In genomic region chr4:135870227-135871023, GRCm38 (mm10) we compare ENCODE assay signal across 10 mouse cellular contexts. TPM values are rescaled to one million over a fixed set of nuclear protein-coding genes. Genes with fewer than 3 reads are reported as not detected.
DNase-seq lines count a peak whose midpoint lies in the region; ATAC-seq and TF ChIP-seq lines count a peak whose summit lies in the region.
"Had no signal": no experiment of that assay in that cellular context is flagged by ENCODE, and none has a peak within 500 bp of the region (broad histone marks: within the 10 kb centered on the region; RNA-seq: fewer than 3 reads in every experiment).

No protein-coding gene starts in this region.

- peak overlapping the region; percentile 38 for H3K4me2 ChIP-seq in kidney, embryonic 16.5 days (replicated peaks; ENCODE audit: low read depth, low read length)
- H3K4me2 ChIP-seq in embryonic facial prominence, embryonic 14.5 days (ENCODE audit: low read depth, low read length), result peak overlapping the region; percentile 84; the same call in 1 of the 2 replicates
- peak overlapping the region; percentile 15; the same call in 1 of the 2 replicates for H3K4me2 ChIP-seq in midbrain, postnatal 0 days (ENCODE audit: low read depth, low read length, poor library complexity, severe bottlenecking)

- no peak overlapping the region for H3K27ac ChIP-seq in kidney, embryonic 16.5 days (ENCODE audit: low read length)
- no peak overlapping the region for H3K27ac ChIP-seq in kidney, adult 2 months (ENCODE audit: insufficient read depth, low read depth, low read length)
- H3K27ac ChIP-seq in embryonic facial prominence, embryonic 14.5 days (replicated peaks; ENCODE audit: low read depth, low read length), result peak overlapping the region; percentile 48; the same call in 1 of the 2 replicates
- H3K27ac ChIP-seq in midbrain, postnatal 0 days (ENCODE audit: low read depth, low read length), result no peak overlapping the region
- H3K27ac ChIP-seq: limb, embryonic 15.5 days had no signal

- H3K9ac ChIP-seq in kidney, embryonic 16.5 days (replicated peaks; ENCODE audit: low read length), result peak overlapping the region; percentile 29; the same call in 1 of the 2 replicates
- H3K9ac ChIP-seq in embryonic facial prominence, embryonic 14.5 days (ENCODE audit: low read depth, low read length), result peak overlapping the region; percentile 35
- no peak overlapping the region for H3K9ac ChIP-seq in midbrain, postnatal 0 days (replicated peaks; ENCODE audit: low read length, poor library complexity, severe bottlenecking)
- H3K9ac ChIP-seq: limb, embryonic 15.5 days had no signal

- peak overlapping the region; percentile 16; the same call in 1 of the 2 replicates for H3K4me3 ChIP-seq in kidney, embryonic 16.5 days (ENCODE audit: low read length)
- no peak overlapping the region for H3K4me3 ChIP-seq in kidney, adult 2 months (ENCODE audit: insufficient read depth, low read depth, low read length)
- peak overlapping the region; percentile 14; the same call in 1 of the 2 replicates for H3K4me3 ChIP-seq in embryonic facial prominence, embryonic 14.5 days (ENCODE audit: low read depth, low read length)
- H3K4me3 ChIP-seq in midbrain, postnatal 0 days (ENCODE audit: low read depth, low read length), result 0 out of 2 replicates have a peak overlapping the region, but pooled peaks have one; percentile 5

- DNase-seq in kidney, adult 2 months, result no peak
- DNase-seq in embryonic facial prominence, embryonic 14.5 days (ENCODE audit: low spot score), result no peak
- peak; percentile 47 for DNase-seq in induced T-regulatory cell, adult 2 months (ENCODE audit: low read depth)
- no peak for DNase-seq in midbrain, postnatal 0 days (ENCODE audit: low spot score)
- DNase-seq in cerebellum, postnatal 36 days, result no peak
- no peak for DNase-seq in adipocyte (ENCODE audit: low spot score)
- DNase-seq in embryo, embryonic 11 days, result no peak
- DNase-seq: right cerebral cortex, adult 18-20 months had no signal

- no peak for TF ChIP-seq CTCF in kidney, adult 2 months (conservative IDR thresholded peaks at IDR 0.05; ENCODE audit: insufficient read depth, insufficient read length, low read depth, low read length)
- TF ChIP-seq CTCF in midbrain, postnatal 0 days (IDR thresholded peaks at IDR 0.05), result no peak

- no peaks in the 10 kb centered on the region for H3K9me3 ChIP-seq in kidney, embryonic 16.5 days (ENCODE audit: low read length)
- no peaks in the 10 kb centered on the region for H3K9me3 ChIP-seq in embryonic facial prominence, embryonic 14.5 days (ENCODE audit: control insufficient read depth, low read length)
- no peaks in the 10 kb centered on the region for H3K9me3 ChIP-seq in midbrain, postnatal 0 days (ENCODE audit: low read length)
- H3K9me3 ChIP-seq: limb, embryonic 15.5 days had no signal

- no peaks in the 10 kb centered on the region for H3K27me3 ChIP-seq in kidney, embryonic 16.5 days (ENCODE audit: insufficient read depth, low read length)
- no peaks in the 10 kb centered on the region for H3K27me3 ChIP-seq in kidney, adult 2 months (replicated peaks; ENCODE audit: control insufficient read depth, insufficient read depth, low read length)
- H3K27me3 ChIP-seq in embryonic facial prominence, embryonic 14.5 days (replicated peaks; ENCODE audit: control insufficient read depth, insufficient read depth, low read length), result no peaks in the 10 kb centered on the region
- H3K27me3 ChIP-seq in midbrain, postnatal 0 days (ENCODE audit: insufficient read depth, low read length), result no peaks in the 10 kb centered on the region
- H3K27me3 ChIP-seq: limb, embryonic 15.5 days had no signal

- no peak for TF ChIP-seq POLR2A in kidney, adult 2 months (IDR thresholded peaks at IDR 0.05; ENCODE audit: low read depth, low read length)

- peaks cover 15% of the 10 kb centered on the region for H3K36me3 ChIP-seq in kidney, embryonic 16.5 days (ENCODE audit: insufficient read depth, low read length)
- peaks cover 16% of the 10 kb centered on the region; the same call in 1 of the 2 replicates for H3K36me3 ChIP-seq in kidney, adult 2 months (ENCODE audit: control insufficient read depth, insufficient read depth, low read length)
- H3K36me3 ChIP-seq in embryonic facial prominence, embryonic 14.5 days (ENCODE audit: control insufficient read depth, insufficient read depth, low read length), result peaks cover 44% of the 10 kb centered on the region
- H3K36me3 ChIP-seq in midbrain, postnatal 0 days (ENCODE audit: insufficient read depth, low read length), result 0 out of 2 replicates have a peak, but pooled peaks cover 3% of the 10 kb centered on the region

- peaks cover 42% of the 10 kb centered on the region for H3K4me1 ChIP-seq in kidney, embryonic 16.5 days (ENCODE audit: insufficient read depth, low read length)
- H3K4me1 ChIP-seq in kidney, adult 2 months (ENCODE audit: control insufficient read depth, insufficient read depth, low read length), result peaks cover 23% of the 10 kb centered on the region
- H3K4me1 ChIP-seq in embryonic facial prominence, embryonic 14.5 days (ENCODE audit: control insufficient read depth, insufficient read depth, low read length), result peaks cover 28% of the 10 kb centered on the region
- H3K4me1 ChIP-seq in midbrain, postnatal 0 days (ENCODE audit: insufficient read depth, low read length), result peaks cover 7% of the 10 kb centered on the region; the same call in 1 of the 2 replicates

- 22% methylated on average over 2 of the region's 2 CpGs for WGBS in kidney, embryonic 16.5 days
- WGBS in kidney, adult 2 months, result 12% methylated on average over 2 of the region's 2 CpGs
- 36% methylated on average over 2 of the region's 2 CpGs for WGBS in embryonic facial prominence, embryonic 14.5 days
- 35% methylated on average over 2 of the region's 2 CpGs for WGBS in midbrain, postnatal 0 days

- no peak for ATAC-seq in kidney, embryonic 16.5 days (ENCODE audit: low FRiP score, low TSS enrichment)
- ATAC-seq in embryonic facial prominence, embryonic 14.5 days (ENCODE audit: low read depth), result no peak
- ATAC-seq in midbrain, postnatal 0 days (ENCODE audit: low FRiP score), result no peak

RNA-seq across cellular contexts. Expression of gene Pnrc2, which starts 3.2 kb away (rescaled TPM):
- 211 and 212 TPM in 2 replicates for polyA plus RNA-seq in kidney, embryonic 16.5 days (2015; fragmentation: Nextera tagmentation; extraction: Ambion mirVana)
- polyA plus RNA-seq in kidney, adult 2 months (2012; rRNA removed), result 17.7 and 23.3 TPM in 2 replicates
- polyA plus RNA-seq in embryonic facial prominence, embryonic 14.5 days (2014; fragmentation: Nextera tagmentation; extraction: Ambion mirVana), result 158 and 162 TPM in 2 replicates
- total RNA-seq in midbrain, postnatal 0 days (2014; rRNA removed), result 52.6 and 64.4 TPM in 2 replicates
- polyA plus RNA-seq in midbrain, postnatal 0 days (2015; fragmentation: Nextera tagmentation; extraction: Ambion mirVana), result 67.6 and 72.6 TPM in 2 replicates

RNA-seq across cellular contexts. Expression of gene Srsf10, which starts 14.9 kb away (rescaled TPM):
- 242 and 253 TPM in 2 replicates for polyA plus RNA-seq in kidney, embryonic 16.5 days (2015; fragmentation: Nextera tagmentation; extraction: Ambion mirVana)
- polyA plus RNA-seq in kidney, adult 2 months (2012; rRNA removed), result 43.4 TPM in 2 replicates
- 212 and 235 TPM in 2 replicates for polyA plus RNA-seq in embryonic facial prominence, embryonic 14.5 days (2014; fragmentation: Nextera tagmentation; extraction: Ambion mirVana)
- 66.6 and 92.7 TPM in 2 replicates for total RNA-seq in midbrain, postnatal 0 days (2014; rRNA removed)
- polyA plus RNA-seq in midbrain, postnatal 0 days (2015; fragmentation: Nextera tagmentation; extraction: Ambion mirVana), result 134 and 155 TPM in 2 replicates

RNA-seq across cellular contexts. Expression of gene Cnr2, which starts 24.8 kb away (rescaled TPM):
- polyA plus RNA-seq in kidney, embryonic 16.5 days (2015; fragmentation: Nextera tagmentation; extraction: Ambion mirVana), result 1.0 and 1.1 TPM in 2 replicates
- polyA plus RNA-seq in kidney, adult 2 months (2012; rRNA removed), result 2.7 and 4.1 TPM in 2 replicates
- polyA plus RNA-seq in embryonic facial prominence, embryonic 14.5 days (2014; fragmentation: Nextera tagmentation; extraction: Ambion mirVana), result 0.69 and 1.1 TPM in 2 replicates
- total RNA-seq in midbrain, postnatal 0 days (2014; rRNA removed), result 0.19 and 0.55 TPM in 2 replicates
- polyA plus RNA-seq in midbrain, postnatal 0 days (2015; fragmentation: Nextera tagmentation; extraction: Ambion mirVana), result 0.04 and 0.17 TPM in 2 replicates

RNA-seq across cellular contexts. Expression of gene Fuca1, which starts 50.1 kb away (rescaled TPM):
- polyA plus RNA-seq in kidney, embryonic 16.5 days (2015; fragmentation: Nextera tagmentation; extraction: Ambion mirVana), result 89.1 and 89.4 TPM in 2 replicates
- polyA plus RNA-seq in kidney, adult 2 months (2012; rRNA removed), result 161 and 226 TPM in 2 replicates
- polyA plus RNA-seq in embryonic facial prominence, embryonic 14.5 days (2014; fragmentation: Nextera tagmentation; extraction: Ambion mirVana), result 70.2 and 79.5 TPM in 2 replicates
- total RNA-seq in midbrain, postnatal 0 days (2014; rRNA removed), result 37.8 and 38.8 TPM in 2 replicates
- polyA plus RNA-seq in midbrain, postnatal 0 days (2015; fragmentation: Nextera tagmentation; extraction: Ambion mirVana), result 92.7 and 93.7 TPM in 2 replicates

Comparison
In these comparisons a context has a peak if more than half of its experiments do, and no peak if none do; other contexts are left out.
1. H3K4me2 ChIP-seq: peak in every context shown above with its lines; median percentile 84 in embryonic facial prominence, embryonic 14.5 days; 38 in kidney, embryonic 16.5 days; 15 in midbrain, postnatal 0 days.